ENCODE assay signal across 8 mouse cellular contexts in the genomic region with DNA sequence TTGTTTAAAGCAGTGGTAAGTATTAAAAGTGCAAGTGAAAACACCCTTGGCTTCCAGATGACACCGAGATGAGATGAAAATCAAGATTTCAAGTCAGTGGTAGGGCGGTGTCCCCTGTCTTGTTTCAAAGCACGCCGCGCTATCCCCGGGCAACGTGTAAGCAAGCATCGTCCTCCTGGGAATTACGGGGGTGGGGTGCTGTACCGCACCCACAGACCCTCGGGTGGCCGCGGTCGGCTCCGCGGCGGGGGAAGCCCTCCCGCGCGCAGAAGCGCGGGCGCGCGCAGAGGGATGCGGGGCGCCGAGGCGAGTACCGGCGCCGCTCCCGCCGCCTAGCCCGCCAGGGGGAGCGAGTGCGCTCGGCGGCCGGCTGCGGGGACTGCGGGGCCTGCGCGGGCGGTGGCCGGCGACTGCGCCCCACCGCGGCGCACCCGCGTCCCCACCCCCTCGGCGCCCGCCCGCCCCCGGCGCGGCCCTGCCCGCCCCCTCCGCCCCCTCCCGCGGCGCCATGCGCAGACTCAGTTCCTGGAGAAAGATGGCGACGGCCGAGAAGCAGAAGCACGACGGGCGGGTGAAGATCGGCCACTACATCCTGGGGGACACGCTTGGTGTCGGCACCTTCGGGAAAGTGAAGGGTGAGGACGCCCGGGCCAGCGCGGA. TPM values are rescaled to one million over a fixed set of nuclear protein-coding genes. Genes with fewer than 3 reads are reported as not detected.
DNase-seq lines count a peak whose midpoint lies in the region; ATAC-seq lines count a peak whose summit lies in the region.

Gene Prkaa1 (plus strand): TSS at position 501 of the 660 bp plus-strand sequence.

- under 1% methylated on average over 48 of the region's 80 CpGs for WGBS in hindbrain, embryonic 14.5 days

- peak within 1 kb of the TSS; percentile 80 for H3K9ac ChIP-seq in hindbrain, embryonic 14.5 days

- H3K36me3 ChIP-seq in hindbrain, embryonic 14.5 days (replicated peaks; ENCODE audit: control insufficient read depth, insufficient read depth) = no peaks in the 10 kb centered on the region

- peak; percentile 69 for DNase-seq in T-cell, adult 2 months (ENCODE audit: low spot score)
- DNase-seq in cerebellum, postnatal 14 days = peak; percentile 85 to 86
- DNase-seq in frontal cortex, postnatal 36 days (ENCODE audit: low spot score in 2 of 2) = peak; percentile 55 to 64
- peak; percentile 76 for DNase-seq in hindbrain, embryonic 14.5 days (ENCODE audit: low spot score)
- peak; percentile 74 to 79 for DNase-seq in layer of hippocampus, postnatal 36 days
- DNase-seq in lung, postnatal 14 days = peak; percentile 75
- peak; percentile 79 for DNase-seq in retina, embryonic 14.5 days (ENCODE audit: low spot score)
- peak; percentile 71 for DNase-seq in urinary bladder, adult 2 months (ENCODE audit: low spot score)

- no peaks in the 10 kb centered on the region for H3K9me3 ChIP-seq in hindbrain, embryonic 14.5 days (ENCODE audit: control insufficient read depth, low read length)

- ATAC-seq in hindbrain, embryonic 14.5 days (ENCODE audit: low FRiP score) = peak; percentile 94

- H3K4me2 ChIP-seq in hindbrain, embryonic 14.5 days (replicated peaks) = peak within 1 kb of the TSS; percentile 61

- H3K27ac ChIP-seq in hindbrain, embryonic 14.5 days = peak within 1 kb of the TSS; percentile 93

- peaks cover 16% of the 10 kb centered on the region for H3K4me1 ChIP-seq in hindbrain, embryonic 14.5 days (replicated peaks; ENCODE audit: control insufficient read depth, insufficient read depth, low read length)

- no peaks in the 10 kb centered on the region for H3K27me3 ChIP-seq in hindbrain, embryonic 14.5 days (ENCODE audit: control insufficient read depth, insufficient read depth, low read length)

- peak within 1 kb of the TSS; percentile 84 for H3K4me3 ChIP-seq in hindbrain, embryonic 14.5 days (replicated peaks; ENCODE audit: low read length)

RNA-seq across cellular contexts. Expression of gene Prkaa1, which starts in this region (rescaled TPM):
- polyA plus RNA-seq in hindbrain, embryonic 14.5 days (2014; fragmentation: Nextera tagmentation; extraction: Ambion mirVana) = 18.2 and 18.5 TPM in 2 replicates
- 10 to 100 TPM; 23.0 to 24.1 TPM for total RNA-seq in layer of hippocampus, postnatal 36 days (2021)
- polyA plus RNA-seq in urinary bladder, adult 2 months (2012; rRNA removed) = 19.3 and 20.1 TPM in 2 replicates

Comparison
In these comparisons a context has a peak if more than half of its experiments do, and no peak if none do; other contexts are left out.
1. Peak in every context shown above with its lines: DNase-seq, ATAC-seq, H3K4me3 ChIP-seq and H3K27ac ChIP-seq.